Mouse (Mus musculus) R1 (cell line): ENCODE results near the gene Ufsp1.

Source experiments
- DNase-seq: peaks from one replicate; pipeline ENCODE4 v3.0.0-alpha.2; 2018; ENCODE audit warnings: low read depth, low spot score

Gene Ufsp1

DNA sequence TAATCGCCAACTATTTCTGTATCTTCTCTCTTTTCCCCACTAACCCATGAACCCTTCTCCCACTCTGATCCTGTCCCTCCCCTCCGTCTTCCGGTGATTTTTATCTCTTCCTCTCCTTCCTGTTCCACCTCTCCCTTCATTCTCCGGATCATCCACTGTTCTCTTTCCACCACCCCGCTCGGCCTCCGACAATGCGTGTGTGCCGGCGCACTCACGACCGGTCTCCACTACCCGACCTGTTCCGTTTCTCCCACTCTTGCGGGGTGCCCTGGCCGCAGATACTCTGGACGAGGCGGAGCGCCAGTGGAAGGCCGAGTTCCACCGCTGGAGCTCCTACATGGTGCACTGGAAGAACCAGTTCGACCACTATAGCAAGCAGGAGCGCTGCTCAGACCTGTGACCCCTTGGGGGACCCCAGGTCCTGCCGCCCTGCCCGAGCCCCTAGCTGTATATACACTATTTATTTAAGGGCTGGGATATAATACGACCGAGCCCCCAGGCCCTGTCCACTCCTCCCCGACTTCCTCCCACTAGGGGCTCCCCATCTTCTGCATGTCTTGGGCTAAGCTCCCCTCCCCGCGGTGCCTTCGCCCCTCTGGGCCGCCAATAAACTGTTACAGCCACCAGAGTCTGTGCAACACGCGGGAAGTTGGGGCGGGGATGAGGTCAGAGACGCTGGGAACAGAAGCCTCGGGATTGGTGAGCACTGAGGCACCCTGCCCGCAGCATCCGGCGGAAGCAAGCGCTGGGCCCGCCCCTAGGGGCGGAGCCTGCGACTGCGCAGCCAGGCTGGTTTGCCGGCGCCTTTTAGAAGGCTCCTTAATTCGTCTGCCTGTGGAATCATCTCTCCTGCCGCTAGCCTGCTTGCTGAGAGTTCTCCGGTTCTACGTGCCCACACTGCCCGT, at the start of gene Ufsp1:
Ufsp1 (plus strand) TSS at position 791 of the 905 bp plus-strand sequence.
- peak; percentile 97 for DNase-seq

GRCm38 (mm10) chr5:137263897-137264720, 30.3 kb upstream of the Ufsp1 start:
- DNase-seq: no peak

- no peak for DNase-seq
Measured at GRCm38 (mm10) chr5:137264787-137265186, 29.6 kb upstream of the Ufsp1 start.

- DNase-seq: peak; percentile 80
Measured at GRCm38 (mm10) chr5:137268131-137268910, 26.1 kb upstream of the Ufsp1 start.

GRCm38 (mm10) chr5:137277360-137278342, 16.8 kb upstream of the Ufsp1 start:
- no peak for DNase-seq

GRCm38 (mm10) chr5:137284411-137284810, 10.0 kb upstream of the Ufsp1 start:
- peak; percentile 90 for DNase-seq

DNA sequence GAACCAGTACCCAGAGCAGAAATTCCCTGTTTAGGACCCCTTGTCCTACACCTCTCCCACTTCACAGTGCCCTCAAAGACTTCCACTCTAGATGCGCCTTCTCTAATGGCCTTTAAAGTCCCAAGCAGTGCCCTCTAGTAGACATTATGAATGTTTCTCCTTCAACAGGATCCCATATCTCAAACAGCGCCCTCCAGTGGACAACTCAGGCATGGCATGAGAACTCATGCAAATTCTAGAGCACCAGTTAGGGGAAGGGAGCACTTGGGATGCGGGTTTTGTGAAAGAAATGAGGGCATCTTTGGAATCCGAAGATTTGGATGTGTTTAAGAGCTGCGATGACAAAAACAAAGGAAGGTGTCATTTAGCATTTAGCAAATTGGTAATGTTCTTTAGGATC, 9.4 kb upstream of the Ufsp1 start:
- DNase-seq: peak; percentile 90

DNA sequence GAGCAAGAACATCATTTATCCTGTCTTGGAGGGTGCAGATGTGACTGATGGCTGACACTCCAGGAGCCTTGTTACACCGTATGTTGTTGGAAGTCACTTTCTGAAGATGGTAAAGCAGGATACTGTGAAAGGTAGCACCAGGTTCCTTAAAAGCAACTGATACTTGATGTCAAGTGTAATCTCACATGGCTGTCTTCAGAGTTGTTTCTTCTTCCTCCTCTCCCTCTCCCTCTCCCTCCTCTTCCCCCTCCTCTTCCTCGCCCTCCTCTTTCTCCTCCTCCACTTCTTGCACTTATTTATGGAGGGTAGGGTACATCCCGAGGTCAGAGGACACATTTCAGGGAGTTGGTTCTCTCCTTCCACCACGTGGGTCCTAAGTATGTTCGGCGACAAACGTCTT, 8.4 kb upstream of the Ufsp1 start:
- DNase-seq: no peak

- DNase-seq: peak; percentile 85
Measured at GRCm38 (mm10) chr5:137286655-137287031, 7.8 kb upstream of the Ufsp1 start.

DNA sequence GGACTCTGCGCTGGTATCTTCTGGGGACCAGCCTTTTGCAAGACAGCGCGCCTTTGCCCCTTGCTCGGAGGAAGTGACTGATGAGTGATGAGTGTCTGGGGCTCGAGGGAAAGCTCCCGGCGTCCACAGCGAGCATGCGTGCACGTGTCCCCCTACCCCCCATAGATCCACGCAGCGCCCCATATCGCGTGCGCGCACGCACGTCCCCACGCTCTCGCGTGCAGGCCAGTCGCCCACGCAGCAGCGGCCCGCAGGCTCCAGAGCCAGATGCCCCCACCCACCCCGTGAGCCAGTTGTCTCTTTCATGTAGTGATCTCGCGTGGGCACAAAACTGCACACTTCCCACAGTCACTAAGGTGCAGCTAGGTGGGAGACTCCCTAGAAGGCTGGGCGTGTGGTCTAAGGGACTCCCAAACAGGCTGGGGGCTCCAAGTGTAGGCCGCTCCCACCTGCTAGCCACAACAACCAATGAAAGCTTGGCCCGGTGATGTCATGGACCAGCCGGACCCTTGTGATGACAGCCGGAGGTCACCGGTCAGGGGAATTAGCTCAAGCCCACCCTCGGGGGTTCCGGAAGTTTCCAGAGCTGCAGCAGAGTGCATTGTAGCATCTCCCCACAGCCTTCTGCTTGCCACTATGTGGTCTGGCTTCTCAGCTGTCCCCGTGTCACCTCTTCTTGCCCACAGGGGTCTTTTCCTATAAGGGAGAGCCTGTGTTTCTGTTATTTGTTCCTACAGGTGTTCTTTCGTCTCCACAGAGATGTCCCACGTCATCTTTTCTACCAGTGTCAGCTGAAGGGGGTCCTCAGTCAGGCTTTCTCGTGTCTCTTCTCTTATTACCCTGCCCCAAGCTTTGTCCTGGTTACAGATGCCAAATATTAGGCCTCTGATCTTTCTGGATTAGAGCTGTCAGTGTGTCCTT, 7.1 kb upstream of the Ufsp1 start, which contains the start of gene Ache:
Ache (plus strand) TSS at position 488 of the 921 bp plus-strand sequence.
- no peak for DNase-seq

DNA sequence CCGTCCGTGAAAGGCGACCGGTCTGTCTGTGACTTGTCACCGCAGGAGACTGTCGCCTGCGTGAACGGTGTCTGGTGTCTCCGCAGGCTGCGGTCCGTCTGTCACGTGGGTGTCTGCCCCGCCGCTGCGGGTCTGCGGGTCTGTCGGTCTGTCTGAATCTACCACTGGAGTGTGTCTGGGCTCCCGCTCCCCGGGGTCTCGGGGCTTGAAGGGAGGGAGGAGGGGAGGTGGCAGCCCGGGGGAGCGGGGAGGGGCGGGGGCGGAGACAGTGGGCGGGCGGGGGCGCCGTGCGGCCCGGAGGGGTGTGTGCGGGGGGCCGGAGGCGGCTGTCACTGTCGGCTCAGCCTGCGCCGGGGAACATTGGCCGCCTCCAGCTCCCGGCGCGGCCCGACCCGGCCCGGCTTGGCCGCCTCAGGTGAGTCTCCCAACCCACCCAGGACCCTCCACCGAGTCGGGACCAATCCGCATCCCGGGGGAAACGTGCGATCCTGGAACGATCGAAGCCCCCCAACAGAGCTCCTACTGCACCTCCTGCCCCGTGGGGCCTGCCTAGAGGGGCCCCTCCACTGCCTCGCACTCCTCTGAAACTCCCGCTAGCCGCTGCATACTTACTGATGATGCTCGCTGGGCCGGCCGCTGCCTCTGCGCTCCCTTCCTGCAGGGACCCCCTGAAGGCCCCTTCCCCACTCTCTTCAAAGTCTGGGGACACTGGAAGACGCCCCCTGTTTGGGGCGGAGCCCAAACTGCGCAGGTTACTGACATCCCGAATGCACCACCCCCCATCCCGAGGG, 6.3 kb upstream of the Ufsp1 start:
- no peak for DNase-seq

DNA sequence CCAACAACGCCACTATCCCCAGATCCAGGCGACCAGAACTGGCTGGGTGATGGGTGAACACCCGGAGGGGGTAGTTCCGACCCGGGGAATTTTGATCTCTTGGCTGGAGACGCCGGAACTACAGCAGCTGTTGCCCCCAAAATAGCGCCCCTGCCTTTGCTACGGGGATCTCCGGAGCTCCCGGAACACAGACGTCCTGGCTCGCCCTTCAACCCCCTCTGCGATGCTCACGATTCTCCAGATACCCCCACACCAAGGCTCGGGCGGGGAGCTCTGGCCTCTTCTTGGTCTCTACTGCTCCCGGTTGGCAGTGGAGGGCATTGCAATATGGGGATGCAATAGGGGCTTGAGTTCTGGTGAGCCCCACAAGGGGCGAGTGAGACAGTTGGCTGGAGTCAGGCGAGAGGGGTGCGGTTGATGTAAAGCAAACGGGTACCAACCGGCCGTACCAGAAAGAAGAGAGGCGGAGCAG, 5.4 kb upstream of the Ufsp1 start:
- DNase-seq: peak; percentile 66

GRCm38 (mm10) chr5:137289591-137290365, 4.7 kb upstream of the Ufsp1 start:
- no peak for DNase-seq

- DNase-seq: no peak
Measured at GRCm38 (mm10) chr5:137290677-137291076, 3.8 kb upstream of the Ufsp1 start.

DNA sequence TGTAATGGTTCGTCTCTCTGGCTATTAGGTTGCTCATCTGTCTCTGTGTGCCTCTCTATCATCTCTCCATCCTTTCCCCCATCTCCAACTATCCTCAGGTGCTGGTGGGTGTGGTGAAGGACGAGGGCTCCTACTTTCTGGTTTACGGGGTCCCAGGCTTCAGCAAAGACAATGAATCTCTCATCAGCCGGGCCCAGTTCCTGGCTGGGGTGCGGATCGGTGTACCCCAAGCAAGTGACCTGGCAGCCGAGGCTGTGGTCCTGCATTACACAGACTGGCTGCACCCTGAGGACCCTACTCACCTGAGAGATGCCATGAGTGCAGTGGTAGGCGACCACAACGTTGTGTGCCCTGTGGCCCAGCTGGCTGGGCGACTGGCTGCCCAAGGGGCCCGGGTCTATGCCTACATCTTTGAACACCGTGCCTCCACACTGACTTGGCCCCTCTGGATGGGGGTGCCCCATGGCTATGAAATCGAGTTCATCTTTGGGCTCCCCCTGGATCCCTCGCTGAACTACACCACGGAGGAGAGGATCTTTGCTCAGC, 3.0 kb upstream of the Ufsp1 start:
- no peak for DNase-seq

DNA sequence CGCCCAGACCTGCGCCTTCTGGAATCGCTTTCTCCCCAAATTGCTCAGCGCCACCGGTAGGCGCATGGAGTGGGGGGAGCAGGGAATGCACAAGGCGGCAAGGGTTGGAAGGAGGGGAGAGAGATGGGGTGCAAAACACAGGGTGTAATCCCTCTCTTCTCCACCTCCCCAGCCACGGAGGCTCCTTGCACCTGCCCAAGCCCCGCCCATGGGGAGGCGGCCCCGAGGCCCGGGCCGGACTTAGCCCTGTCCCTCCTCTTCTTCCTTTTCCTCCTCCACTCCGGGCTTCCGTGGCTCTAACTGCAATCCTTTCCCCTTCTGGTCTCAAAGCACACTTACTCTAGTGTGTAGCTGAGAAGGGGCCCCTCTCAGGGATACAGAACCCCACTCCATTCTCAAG, 1.1 kb upstream of the Ufsp1 start:
- peak; percentile 85 for DNase-seq

- no peak for DNase-seq
Measured at GRCm38 (mm10) chr5:137294744-137295093, 290 bp downstream of the Ufsp1 start.
